Mouse (Mus musculus) cerebellum, adult 9-11 months (tissue): ENCODE measurements around the gene Slc5a6.

Experiments
- DNase-seq: peaks from one replicate; pipeline ENCODE4 v3.0.0; 2022

The Slc5a6 gene

GRCm38 (mm10) chr5:31048763-31049641 lies at the start of gene Slc5a6:
Gene Slc5a6, minus strand, starts transcription at chr5:31048924.
- DNase-seq, result peak; percentile 59

- DNase-seq, result no peak
These were observed 47.2 kb upstream of the Slc5a6 start for GRCm38 (mm10) chr5:31095711-31096480.

GRCm38 (mm10) chr5:31094799-31095691 lies 46.3 kb upstream of the Slc5a6 start:
- DNase-seq, result no peak

DNA sequence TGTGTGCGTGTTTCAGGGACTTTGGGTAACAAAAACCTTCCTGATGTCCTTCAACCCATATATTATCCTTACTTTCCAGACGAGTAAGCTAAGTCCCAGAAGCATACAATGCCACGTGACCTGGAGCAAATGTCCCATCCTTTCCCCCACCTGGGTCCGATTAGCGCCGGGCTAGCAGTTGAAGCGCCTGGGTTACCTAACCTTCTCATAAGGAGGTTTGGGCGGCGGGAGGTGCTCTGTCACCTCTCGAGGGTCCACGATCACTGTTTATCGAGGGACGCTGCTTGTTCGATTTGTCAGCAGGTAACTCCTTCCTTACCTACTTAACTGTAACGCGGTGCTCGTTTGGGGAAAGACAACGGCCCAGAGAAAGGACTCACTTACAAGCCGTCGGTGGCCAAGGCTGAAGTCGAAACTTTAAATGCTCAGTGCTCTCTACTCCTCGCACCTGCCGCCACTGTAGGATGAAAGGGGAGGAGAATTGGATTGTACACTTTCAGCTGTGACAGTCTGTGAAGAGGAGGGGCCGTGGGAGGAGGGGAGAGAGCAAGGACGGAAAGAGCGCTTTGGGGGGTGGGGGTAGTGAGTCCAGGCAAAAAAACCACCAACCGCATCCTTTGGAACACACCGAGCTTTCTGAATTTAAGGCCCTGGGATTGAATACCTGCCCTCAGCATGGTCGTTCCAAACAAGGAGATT lies 45.5 kb upstream of the Slc5a6 start:
- no peak for DNase-seq

- DNase-seq, result no peak
These were observed 44.7 kb upstream of the Slc5a6 start for GRCm38 (mm10) chr5:31093151-31094041.

DNA sequence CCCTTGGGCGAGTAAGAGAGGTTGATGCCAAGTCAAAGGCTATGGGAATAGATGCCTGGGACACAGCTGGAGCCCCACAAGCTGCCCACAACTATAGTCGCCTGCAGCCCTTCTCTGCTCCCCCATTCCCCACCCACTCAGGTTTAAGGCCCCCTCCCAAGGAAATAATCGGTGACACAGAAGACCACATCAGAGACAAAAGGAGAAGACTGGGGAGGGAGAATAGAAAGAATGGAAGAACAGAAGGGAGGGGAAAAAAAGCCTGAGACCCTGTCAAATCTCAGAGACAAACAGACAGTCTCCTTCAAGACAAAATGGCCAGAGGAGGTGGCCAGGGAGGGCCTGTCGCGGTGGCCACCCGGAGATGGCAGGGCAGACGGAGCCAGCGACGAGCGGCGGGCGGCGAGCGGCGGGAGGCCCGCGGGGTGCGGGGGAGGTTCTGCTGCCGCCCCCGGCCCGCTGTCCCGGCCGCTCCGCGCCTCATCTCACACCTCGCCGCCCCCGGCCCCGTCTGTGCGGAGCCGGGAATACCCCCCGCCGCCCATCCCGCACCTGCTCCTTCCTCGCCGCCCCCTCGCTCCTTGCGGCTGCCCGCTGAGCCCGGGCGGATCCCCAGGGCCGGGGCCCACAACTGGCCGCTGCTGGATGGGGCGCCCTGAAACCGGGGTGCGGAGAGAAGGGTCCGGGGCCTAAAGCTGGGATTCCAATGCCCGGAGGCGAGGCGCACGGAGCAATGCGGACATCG lies 43.7 kb upstream of the Slc5a6 start:
- no peak for DNase-seq

DNA sequence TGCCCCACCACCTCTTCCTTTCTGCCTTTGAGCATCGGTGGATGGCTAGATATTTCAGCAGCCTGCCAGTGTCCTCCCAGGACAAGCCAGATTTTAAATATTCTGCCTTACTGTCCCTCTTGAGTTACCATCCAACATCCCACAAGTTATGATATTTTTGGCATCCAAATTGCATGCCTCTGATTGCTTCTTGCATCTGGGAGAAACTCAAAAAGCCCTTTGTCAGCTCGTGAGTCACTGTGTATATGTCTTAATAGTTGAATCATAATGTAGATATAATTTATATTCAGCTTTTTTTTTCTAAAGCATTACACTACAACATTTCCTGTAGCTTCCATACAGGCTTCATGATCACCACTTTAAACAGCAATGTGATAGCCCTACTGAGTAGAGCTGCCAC lies 38.4 kb upstream of the Slc5a6 start:
- DNase-seq, result no peak

GRCm38 (mm10) chr5:31086606-31087005 lies 37.9 kb upstream of the Slc5a6 start:
- no peak for DNase-seq

DNA sequence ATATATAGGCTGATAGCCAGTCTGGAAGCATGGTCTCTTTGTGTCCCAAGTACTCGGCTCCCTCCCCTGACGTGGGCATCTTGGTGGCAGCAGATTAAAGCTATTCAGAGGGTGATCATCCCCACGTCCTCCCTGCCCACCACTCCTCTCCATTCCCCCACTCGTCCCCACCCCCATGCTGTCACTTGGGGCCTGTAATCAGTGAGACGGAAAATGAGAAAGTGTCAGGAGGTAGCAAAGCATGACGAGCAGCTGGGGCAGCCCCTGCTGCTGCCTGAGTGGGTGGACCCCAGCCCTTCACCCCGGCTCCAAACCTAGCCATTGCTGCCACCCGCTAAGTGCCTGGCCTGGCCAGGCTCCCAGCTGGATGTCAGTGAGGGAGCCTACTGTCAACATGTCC lies 35.2 kb upstream of the Slc5a6 start:
- DNase-seq, result no peak

- no peak for DNase-seq
These were observed 34.4 kb upstream of the Slc5a6 start for GRCm38 (mm10) chr5:31082935-31083625.

DNA sequence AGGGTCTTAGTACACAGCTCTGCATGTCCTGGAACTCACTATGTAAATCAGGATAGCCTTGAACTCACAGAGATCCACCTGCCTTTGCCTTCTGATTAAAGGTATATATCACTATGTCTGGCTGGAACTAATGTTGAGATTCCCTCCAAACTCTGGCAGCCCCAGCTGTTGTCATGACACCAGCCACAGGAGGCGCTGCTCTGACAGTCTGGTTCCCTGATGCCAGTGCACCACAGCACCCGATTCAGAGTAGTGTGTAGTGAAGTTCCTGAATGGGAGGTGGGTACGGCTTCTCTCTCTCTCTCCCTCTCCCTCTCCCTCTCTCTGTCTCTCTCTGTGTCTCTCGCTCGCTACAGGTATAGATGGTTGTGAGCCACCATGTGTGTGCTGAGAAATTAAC lies 33.6 kb upstream of the Slc5a6 start:
- DNase-seq, result no peak

- no peak for DNase-seq
These were observed 32.7 kb upstream of the Slc5a6 start for GRCm38 (mm10) chr5:31081386-31081785.

GRCm38 (mm10) chr5:31080795-31081164 lies 32.1 kb upstream of the Slc5a6 start:
- no peak for DNase-seq

GRCm38 (mm10) chr5:31080059-31080794 lies 31.5 kb upstream of the Slc5a6 start:
- no peak for DNase-seq

DNA sequence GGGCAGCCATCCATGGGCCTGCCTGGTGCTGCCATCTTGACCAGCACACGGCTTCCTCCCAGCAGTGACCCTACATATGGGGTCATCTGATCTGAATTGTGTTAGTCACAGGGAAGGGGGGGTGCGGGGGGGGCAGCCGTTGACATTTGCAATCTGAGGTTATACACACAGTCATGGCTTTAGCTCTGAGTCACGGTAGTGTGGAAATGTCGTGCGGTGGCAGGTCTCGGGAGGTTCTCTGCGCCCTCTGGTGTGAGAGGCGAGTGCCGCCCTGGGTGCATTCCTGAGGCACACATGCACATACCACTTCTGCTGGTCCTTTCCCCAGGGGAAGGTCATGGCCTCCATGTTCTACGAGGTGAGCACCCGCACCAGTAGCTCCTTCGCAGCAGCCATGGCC lies 27.6 kb upstream of the Slc5a6 start:
- DNase-seq, result no peak

GRCm38 (mm10) chr5:31073176-31073575 lies 24.5 kb upstream of the Slc5a6 start:
- DNase-seq, result no peak

DNA sequence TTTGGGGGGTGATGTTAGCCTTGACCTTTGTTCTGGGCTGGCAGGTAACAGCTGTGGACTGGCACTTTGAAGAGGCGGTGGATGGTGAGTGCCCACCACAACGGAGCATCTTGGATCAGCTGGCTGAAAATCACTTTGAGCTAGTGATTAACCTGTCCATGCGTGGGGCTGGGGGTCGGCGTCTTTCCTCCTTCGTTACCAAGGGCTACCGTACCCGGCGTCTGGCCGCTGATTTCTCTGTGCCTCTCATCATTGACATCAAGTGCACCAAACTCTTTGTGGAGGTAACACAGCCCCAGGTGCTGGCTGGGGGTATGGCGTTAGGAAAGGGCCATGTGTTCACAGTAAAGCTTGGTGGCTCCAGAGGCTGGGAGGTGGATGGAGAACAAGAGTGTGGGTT lies 23.1 kb upstream of the Slc5a6 start:
- no peak for DNase-seq

DNA sequence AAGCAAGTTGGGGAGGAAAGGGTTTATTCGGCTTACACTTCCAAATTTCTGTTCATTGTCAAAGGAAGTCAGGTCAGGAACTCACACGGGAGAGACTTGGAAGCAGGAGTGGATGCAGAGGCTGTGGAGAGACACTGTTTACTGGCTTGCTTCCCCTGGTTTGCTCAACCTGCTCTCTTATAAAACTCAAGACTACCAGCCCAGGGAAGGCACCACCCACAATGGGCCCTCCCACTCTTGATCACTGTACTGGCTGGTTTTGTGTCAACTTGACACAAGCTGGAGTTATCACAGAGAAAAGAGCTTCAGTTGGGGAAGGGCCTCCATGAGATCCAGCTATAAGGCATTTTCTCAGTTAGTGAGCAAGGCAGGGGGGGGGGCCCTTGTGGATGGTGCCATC lies 22.3 kb upstream of the Slc5a6 start:
- DNase-seq, result no peak

GRCm38 (mm10) chr5:31069810-31070209 lies 21.1 kb upstream of the Slc5a6 start:
- DNase-seq, result no peak
